Mouse (Mus musculus): ENCODE results near the gene Abcd3. TPM values are rescaled to one million over a fixed set of nuclear protein-coding genes. Genes with fewer than 3 reads are reported as not detected.

The Abcd3 gene
- 42.2 and 49.1 TPM in 2 replicates for polyA plus RNA-seq (2014; fragmentation: Nextera tagmentation; extraction: Ambion mirVana)

DNA sequence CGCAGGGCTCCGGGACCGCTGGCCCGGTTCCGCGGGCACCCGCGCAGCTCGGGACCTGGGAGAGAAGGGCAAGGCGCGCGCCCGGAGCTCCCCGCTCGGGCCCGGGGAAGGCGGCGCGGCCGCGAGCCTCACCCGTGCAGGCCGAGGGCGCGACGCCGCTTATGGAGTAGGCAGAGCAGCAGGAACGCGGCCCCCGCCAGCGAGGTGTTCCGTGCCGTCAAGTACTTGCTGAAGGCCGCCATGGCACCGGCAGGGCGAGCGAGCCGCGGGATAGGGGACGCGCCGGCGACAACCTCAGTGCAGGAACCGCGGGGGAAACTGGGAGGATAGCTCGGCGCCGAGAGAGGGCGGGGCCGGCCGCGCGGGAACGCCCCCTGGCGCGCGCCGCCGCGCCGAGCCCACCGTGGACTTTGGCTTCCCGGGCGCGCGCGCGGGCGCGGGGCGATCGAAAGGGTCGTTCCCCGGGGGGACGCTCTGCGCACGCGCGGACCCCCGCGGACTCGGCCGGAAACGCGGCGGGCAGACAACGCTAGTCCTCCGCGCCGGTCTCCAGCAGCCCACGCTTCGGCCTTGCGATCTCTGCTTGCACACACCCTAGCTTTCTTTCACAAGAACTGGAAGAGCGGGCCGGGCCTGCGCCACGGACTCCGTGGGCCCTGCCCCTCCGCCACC is at the start of gene Abcd3:
Abcd3 (minus strand) TSS at position 426 of the 672 bp plus-strand sequence.
- Histone ChIP-seq H3K27me3 (ENCODE audit: control insufficient read depth, insufficient read depth, low read length) (no peaks in the 10 kb centered on the region), H3K4me3 (ENCODE audit: low read depth, low read length) (peak within 1 kb of the TSS; percentile 90), H3K9me3 (replicated peaks; ENCODE audit: control insufficient read depth, low read length) (no peaks in the 10 kb centered on the region), H3K27ac (ENCODE audit: low read depth, low read length) (peak within 1 kb of the TSS; percentile 97), H3K4me1 (ENCODE audit: control insufficient read depth, insufficient read depth, low read length) (peaks cover 8% of the 10 kb centered on the region), H3K36me3 (ENCODE audit: control insufficient read depth, insufficient read depth, low read length) (no peaks in the 10 kb centered on the region), H3K4me2 (peak within 1 kb of the TSS; percentile 69), H3K9ac (ENCODE audit: low read depth, low read length) (peak within 1 kb of the TSS; percentile 96)
- WGBS (ENCODE audit: insufficient replicate concordance): under 1% methylated on average over 86 of the region's 99 CpGs
- peak; percentile 86 for ATAC-seq (replicated peaks; ENCODE audit: insufficient number of reproducible peaks, low FRiP score, low TSS enrichment)

- Histone ChIP-seq H3K9ac (ENCODE audit: low read depth, low read length) (no peak overlapping the region), H3K27ac (ENCODE audit: low read depth, low read length) (no peak overlapping the region), H3K4me2 (no peak overlapping the region), H3K27me3 (ENCODE audit: control insufficient read depth, insufficient read depth, low read length) (no peaks in the 10 kb centered on the region), H3K4me3 (ENCODE audit: low read depth, low read length) (no peak overlapping the region), H3K4me1 (ENCODE audit: control insufficient read depth, insufficient read depth, low read length) (no peaks in the 10 kb centered on the region), H3K9me3 (replicated peaks; ENCODE audit: control insufficient read depth, low read length) (no peaks in the 10 kb centered on the region), H3K36me3 (ENCODE audit: control insufficient read depth, insufficient read depth, low read length) (no peaks in the 10 kb centered on the region)
- 28% methylated on average over 5 of the region's 5 CpGs for WGBS (ENCODE audit: insufficient replicate concordance)
- no peak for ATAC-seq (replicated peaks; ENCODE audit: insufficient number of reproducible peaks, low FRiP score, low TSS enrichment)
Observed at GRCm38 (mm10) chr3:121859142-121859541, 44.0 kb upstream of the Abcd3 start.

DNA sequence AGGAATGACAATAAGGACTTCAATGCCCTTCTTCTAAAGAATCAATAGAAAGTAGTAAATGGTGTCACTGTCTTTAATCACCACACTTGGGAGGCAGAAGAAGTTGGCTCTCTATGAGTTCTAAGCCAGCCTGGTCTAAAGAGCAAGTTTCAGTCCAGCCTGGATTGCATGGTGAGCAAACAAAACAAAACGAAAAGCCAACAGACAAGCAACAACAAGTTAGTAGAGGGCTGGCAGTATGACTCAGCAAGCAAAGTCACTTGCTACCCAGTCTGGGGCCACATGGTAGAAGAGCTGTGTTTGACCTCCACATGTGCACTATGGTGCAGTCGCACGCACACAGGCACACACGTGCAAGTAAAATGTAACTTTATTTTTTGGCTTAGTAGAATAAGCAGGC is 41.0 kb upstream of the Abcd3 start:
- H3K27ac ChIP-seq (ENCODE audit: low read depth, low read length): no peak overlapping the region
- 92% methylated on average over 4 of the region's 4 CpGs for WGBS (ENCODE audit: insufficient replicate concordance)
- H3K27me3 ChIP-seq (ENCODE audit: control insufficient read depth, insufficient read depth, low read length): no peaks in the 10 kb centered on the region
- H3K36me3 ChIP-seq (ENCODE audit: control insufficient read depth, insufficient read depth, low read length): no peaks in the 10 kb centered on the region
- H3K4me3 ChIP-seq (ENCODE audit: low read depth, low read length): no peak overlapping the region
- ATAC-seq (replicated peaks; ENCODE audit: insufficient number of reproducible peaks, low FRiP score, low TSS enrichment): no peak
- no peak overlapping the region for H3K9ac ChIP-seq (ENCODE audit: low read depth, low read length)
- H3K4me1 ChIP-seq (ENCODE audit: control insufficient read depth, insufficient read depth, low read length): no peaks in the 10 kb centered on the region
- H3K4me2 ChIP-seq: no peak overlapping the region
- H3K9me3 ChIP-seq (replicated peaks; ENCODE audit: control insufficient read depth, low read length): no peaks in the 10 kb centered on the region

DNA sequence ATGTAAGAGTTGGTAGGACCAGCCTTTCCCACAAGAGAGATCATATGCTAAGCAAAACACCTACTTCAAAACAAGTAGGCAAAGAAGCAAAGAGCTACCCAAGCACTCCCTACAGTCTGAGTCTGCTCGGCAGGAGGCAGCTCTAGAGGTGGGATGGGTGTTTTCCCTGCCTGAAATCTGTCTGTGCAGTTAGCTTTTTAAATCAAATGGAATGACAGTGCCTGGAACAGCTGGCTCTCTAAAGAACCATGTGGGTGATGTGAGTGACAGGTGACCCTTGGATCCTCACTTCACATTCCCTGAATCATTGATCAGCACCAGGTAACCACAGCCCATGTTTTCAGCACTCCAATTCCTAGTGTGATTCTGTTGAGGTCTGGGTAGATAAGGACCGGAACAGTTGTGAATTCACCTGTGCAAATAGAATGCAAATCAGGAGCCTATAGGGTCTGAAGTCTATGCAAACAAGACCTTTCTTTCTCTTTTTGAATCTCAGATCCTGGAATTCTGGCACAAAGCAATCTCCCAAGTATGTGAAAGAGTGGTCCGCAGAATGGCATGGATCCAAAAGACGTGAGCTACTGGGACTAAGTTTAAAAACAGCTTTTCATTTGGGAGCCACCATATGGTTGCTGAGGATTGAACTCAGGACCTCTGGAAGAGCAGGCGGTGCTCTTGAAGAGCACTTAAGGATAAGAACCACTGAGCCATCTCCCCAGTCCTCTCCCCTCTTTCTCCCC is 38.8 kb upstream of the Abcd3 start:
- Histone ChIP-seq H3K36me3 (ENCODE audit: control insufficient read depth, insufficient read depth, low read length) (no peaks in the 10 kb centered on the region), H3K4me3 (ENCODE audit: low read depth, low read length) (no peak overlapping the region), H3K4me2 (no peak overlapping the region), H3K27ac (ENCODE audit: low read depth, low read length) (no peak overlapping the region), H3K9me3 (replicated peaks; ENCODE audit: control insufficient read depth, low read length) (no peaks in the 10 kb centered on the region), H3K9ac (ENCODE audit: low read depth, low read length) (no peak overlapping the region), H3K27me3 (ENCODE audit: control insufficient read depth, insufficient read depth, low read length) (no peaks in the 10 kb centered on the region), H3K4me1 (ENCODE audit: control insufficient read depth, insufficient read depth, low read length) (no peaks in the 10 kb centered on the region)
- WGBS (ENCODE audit: insufficient replicate concordance): 61% methylated on average over 5 of the region's 5 CpGs
- no peak for ATAC-seq (replicated peaks; ENCODE audit: insufficient number of reproducible peaks, low FRiP score, low TSS enrichment)

GRCm38 (mm10) chr3:121852074-121852826 is 37.1 kb upstream of the Abcd3 start:
- 53% methylated on average over 4 of the region's 4 CpGs for WGBS (ENCODE audit: insufficient replicate concordance)
- H3K4me2 ChIP-seq: no peak overlapping the region

DNA sequence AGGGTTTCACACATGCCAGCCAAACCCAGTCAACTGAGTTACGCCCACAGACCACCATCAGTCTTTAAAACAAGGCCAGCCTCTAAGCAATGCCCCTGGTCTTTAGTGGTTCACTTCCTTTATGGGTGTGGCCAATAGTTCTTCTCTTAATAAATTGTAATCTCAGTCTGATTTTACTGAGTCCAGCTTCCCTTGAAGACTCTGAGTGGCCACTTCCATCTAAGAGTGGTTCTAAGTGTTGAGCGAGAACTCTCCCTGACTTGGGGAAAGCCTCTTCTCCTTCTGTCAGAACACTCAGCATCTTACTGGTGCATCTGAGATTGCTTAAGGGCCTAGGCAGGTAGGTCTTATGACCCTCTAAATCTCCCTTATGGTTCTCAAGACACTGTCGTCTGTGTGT is 35.9 kb upstream of the Abcd3 start:
- Histone ChIP-seq H3K36me3 (ENCODE audit: control insufficient read depth, insufficient read depth, low read length) (no peaks in the 10 kb centered on the region), H3K4me2 (no peak overlapping the region), H3K27me3 (ENCODE audit: control insufficient read depth, insufficient read depth, low read length) (no peaks in the 10 kb centered on the region), H3K4me1 (ENCODE audit: control insufficient read depth, insufficient read depth, low read length) (no peaks in the 10 kb centered on the region), H3K4me3 (ENCODE audit: low read depth, low read length) (no peak overlapping the region), H3K9me3 (replicated peaks; ENCODE audit: control insufficient read depth, low read length) (no peaks in the 10 kb centered on the region), H3K27ac (ENCODE audit: low read depth, low read length) (no peak overlapping the region), H3K9ac (ENCODE audit: low read depth, low read length) (no peak overlapping the region)
- no peak for ATAC-seq (replicated peaks; ENCODE audit: insufficient number of reproducible peaks, low FRiP score, low TSS enrichment)
- WGBS (ENCODE audit: insufficient replicate concordance): 80% methylated on average over 3 of the region's 3 CpGs

More at GRCm38 (mm10) chr3:121852074-121852826, 37.1 kb upstream of the Abcd3 start:
- Histone ChIP-seq H3K27ac (ENCODE audit: low read depth, low read length) (no peak overlapping the region), H3K4me3 (ENCODE audit: low read depth, low read length) (no peak overlapping the region), H3K27me3 (ENCODE audit: control insufficient read depth, insufficient read depth, low read length) (no peaks in the 10 kb centered on the region), H3K9ac (ENCODE audit: low read depth, low read length) (no peak overlapping the region), H3K4me1 (ENCODE audit: control insufficient read depth, insufficient read depth, low read length) (no peaks in the 10 kb centered on the region), H3K9me3 (replicated peaks; ENCODE audit: control insufficient read depth, low read length) (no peaks in the 10 kb centered on the region), H3K36me3 (ENCODE audit: control insufficient read depth, insufficient read depth, low read length) (no peaks in the 10 kb centered on the region)
- ATAC-seq (replicated peaks; ENCODE audit: insufficient number of reproducible peaks, low FRiP score, low TSS enrichment): no peak

GRCm38 (mm10) chr3:121850381-121850780 is 35.3 kb upstream of the Abcd3 start:
- ATAC-seq (replicated peaks; ENCODE audit: insufficient number of reproducible peaks, low FRiP score, low TSS enrichment): no peak
- no peaks in the 10 kb centered on the region for H3K27me3 ChIP-seq (ENCODE audit: control insufficient read depth, insufficient read depth, low read length)
- H3K9me3 ChIP-seq (replicated peaks; ENCODE audit: control insufficient read depth, low read length): no peaks in the 10 kb centered on the region
- H3K9ac ChIP-seq (ENCODE audit: low read depth, low read length): no peak overlapping the region
- H3K4me1 ChIP-seq (ENCODE audit: control insufficient read depth, insufficient read depth, low read length): no peaks in the 10 kb centered on the region
- H3K27ac ChIP-seq (ENCODE audit: low read depth, low read length): no peak overlapping the region
- no peaks in the 10 kb centered on the region for H3K36me3 ChIP-seq (ENCODE audit: control insufficient read depth, insufficient read depth, low read length)
- 86% methylated on average over 4 of the region's 4 CpGs for WGBS (ENCODE audit: insufficient replicate concordance)
- H3K4me2 ChIP-seq: no peak overlapping the region
- H3K4me3 ChIP-seq (ENCODE audit: low read depth, low read length): no peak overlapping the region

GRCm38 (mm10) chr3:121847296-121847695 is 32.2 kb upstream of the Abcd3 start:
- no peak overlapping the region for H3K27ac ChIP-seq (ENCODE audit: low read depth, low read length)
- no peaks in the 10 kb centered on the region for H3K4me1 ChIP-seq (ENCODE audit: control insufficient read depth, insufficient read depth, low read length)
- no peak overlapping the region for H3K4me3 ChIP-seq (ENCODE audit: low read depth, low read length)
- H3K9me3 ChIP-seq (replicated peaks; ENCODE audit: control insufficient read depth, low read length): no peaks in the 10 kb centered on the region
- H3K36me3 ChIP-seq (ENCODE audit: control insufficient read depth, insufficient read depth, low read length): no peaks in the 10 kb centered on the region
- ATAC-seq (replicated peaks; ENCODE audit: insufficient number of reproducible peaks, low FRiP score, low TSS enrichment): no peak
- no peak overlapping the region for H3K4me2 ChIP-seq
- H3K27me3 ChIP-seq (ENCODE audit: control insufficient read depth, insufficient read depth, low read length): no peaks in the 10 kb centered on the region
- no peak overlapping the region for H3K9ac ChIP-seq (ENCODE audit: low read depth, low read length)

All from heart, embryonic 11.5 days (tissue).